Mouse (Mus musculus): ENCODE measurements around the gene Ptprn. TPM values are rescaled to one million over a fixed set of nuclear protein-coding genes. Genes with fewer than 3 reads are reported as not detected.

Gene Ptprn
- 0.39 TPM for polyA plus RNA-seq (2017; shearing (Covaris generic))

DNA sequence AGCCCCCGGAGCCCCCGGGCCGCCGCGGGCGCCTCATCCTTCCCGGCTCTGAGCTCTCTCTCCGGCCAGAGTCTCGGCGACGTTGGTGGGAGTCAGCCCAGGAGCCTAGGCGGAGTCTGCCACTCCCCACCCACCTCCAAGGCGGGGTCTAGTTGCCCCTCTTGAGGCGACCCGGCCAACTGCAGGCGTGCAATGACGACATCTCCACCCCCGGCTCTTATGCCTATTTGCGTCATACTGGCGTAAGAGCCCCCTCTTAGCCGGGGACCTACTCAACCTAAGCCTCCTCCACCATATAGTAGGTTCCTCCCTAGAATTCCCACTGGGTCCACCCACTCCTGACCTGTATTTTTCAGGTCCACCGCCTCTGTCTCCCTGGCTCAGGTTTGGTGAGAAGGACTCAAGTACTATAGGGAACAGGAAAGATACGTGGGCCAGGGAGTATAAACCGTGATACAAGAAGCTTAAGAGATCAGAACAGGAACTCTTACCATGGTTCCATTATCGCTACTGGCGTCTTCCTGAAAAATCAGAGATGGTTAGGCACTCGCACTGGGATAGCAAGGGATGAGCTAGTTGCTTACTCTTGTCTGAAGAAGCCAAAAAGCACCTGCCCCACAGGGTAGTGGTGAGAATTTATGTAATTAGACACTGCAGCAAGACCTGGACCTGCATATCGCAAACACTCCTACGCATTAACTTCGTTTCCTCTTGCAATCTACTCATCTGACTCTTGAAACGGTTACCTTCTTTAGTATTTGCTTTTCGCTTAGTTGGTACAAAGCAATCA, at the start of gene Ptprn:
TSS of gene Ptprn (minus strand) at position 412 of the 790 bp plus-strand sequence.

DNA sequence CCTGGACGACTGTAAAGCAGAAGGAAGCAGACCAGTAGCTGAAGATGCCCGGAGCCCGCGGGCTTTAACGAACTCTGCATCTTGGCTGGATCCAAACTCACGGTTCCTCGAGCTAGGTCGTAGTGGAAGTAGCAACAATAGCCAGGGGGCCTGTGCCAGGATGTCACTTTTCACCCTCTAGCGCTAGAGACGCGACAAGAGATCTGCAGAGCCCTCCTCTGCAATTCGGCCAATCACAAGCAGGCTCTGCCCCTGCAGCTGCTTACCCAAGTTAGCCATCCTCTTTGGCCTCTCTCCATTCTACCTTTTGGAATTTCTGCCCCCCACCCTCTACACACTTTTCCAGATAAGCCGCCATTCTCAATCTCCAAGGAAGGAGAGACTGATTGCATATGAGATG, 13.9 kb upstream of the Ptprn start, which contains the start of gene Resp18:
TSS of gene Resp18 (minus strand) at position 188 of the 400 bp plus-strand sequence.

DNA sequence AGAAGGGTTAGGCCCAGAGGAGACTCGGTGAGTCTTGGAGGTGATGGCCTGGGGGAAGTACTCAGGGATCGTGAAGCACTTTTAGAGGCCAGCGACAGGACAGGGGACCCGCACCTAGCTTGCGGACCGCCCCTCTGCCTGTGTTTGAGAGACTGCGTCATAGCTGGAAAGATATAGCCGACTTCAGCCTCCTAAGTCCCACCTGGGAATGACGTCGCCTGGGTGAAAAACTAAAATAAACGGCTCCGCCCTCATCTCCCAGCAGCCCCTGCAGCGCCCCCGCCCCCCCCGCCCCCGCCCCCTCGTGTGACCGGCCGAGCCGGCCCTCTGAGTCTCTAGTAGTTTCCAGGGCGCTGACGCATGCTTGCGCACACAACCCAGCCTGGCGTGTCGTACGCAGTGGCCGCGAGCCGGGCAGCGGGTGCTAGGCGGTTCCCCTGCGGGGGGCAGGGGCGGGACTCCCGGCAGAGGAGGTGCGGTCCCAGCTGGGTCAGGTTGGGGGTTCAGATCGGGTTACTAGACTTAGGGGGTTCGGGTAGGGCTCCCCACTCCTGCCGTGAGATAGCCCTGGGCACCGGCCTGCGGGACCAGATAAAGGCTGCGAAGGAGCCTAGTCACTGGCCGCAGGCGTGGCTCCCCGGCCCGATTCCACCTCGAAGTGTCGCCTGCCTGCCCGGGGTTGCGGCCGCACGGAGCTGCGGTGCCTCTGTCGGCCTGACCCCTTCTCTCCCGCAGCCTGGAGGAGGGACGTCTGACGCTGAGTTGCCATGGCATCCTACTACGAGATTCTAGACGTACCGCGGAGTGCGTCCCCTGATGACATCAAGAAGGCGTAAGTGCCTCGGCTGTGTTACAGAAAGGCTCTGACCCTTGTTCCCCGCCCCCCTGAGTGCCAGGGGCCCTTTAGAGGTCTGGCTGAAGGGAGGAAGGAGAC, 27.9 kb downstream of the Ptprn start, which contains the start of gene Dnajb2:
TSS of gene Dnajb2 (plus strand) at position 290 of the 934 bp plus-strand sequence.

DNA sequence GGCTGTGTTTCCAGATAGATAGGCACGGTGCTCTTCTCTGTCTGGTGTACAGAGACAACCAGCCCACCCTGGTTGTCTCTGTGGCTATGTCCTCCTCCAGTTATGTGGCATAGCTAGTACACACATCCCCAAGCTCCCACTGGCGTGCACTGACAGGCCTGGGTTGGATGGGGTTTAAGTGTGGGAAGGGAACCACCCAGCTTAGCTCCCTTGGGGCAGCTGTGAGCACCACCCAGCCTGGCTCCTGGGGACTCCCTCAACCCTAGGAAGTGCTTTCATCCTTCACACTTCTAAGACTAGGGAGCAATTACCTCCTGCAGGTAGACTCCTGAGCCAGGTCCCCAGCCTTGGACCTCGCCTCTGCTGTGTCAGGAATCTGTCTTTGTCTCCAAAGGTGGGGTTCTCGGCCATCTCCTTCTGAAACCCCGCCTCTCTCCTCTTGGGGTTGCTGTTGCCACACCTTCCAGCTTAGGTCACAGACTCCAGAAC, 32.6 kb downstream of the Ptprn start, which contains the start of gene A630095N17Rik:
TSS of gene A630095N17Rik (minus strand) at position 439 of the 489 bp plus-strand sequence.

DNA sequence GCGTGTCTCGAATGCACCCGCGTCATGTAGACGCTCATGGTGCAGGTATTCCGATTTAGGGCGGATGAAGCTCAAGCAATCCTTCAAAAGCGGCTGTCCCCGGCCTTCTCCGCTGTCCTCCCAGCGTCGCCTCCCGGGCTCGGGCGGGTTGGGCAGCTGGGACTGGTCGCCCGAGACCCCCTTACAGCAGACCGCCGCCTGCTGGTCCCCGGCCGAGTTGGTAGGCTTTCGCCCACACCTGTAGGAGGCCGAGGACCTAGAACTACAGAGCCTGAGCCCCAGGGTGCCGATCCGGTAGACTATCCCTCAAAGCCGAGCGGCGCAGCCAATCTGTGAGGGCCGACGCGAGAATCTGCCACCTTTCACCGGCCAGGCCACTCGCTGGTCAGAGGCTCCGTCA, 44.8 kb downstream of the Ptprn start, which contains the start of gene Tuba4a:
TSS of gene Tuba4a (minus strand) at position 335 of the 400 bp plus-strand sequence.

DNA sequence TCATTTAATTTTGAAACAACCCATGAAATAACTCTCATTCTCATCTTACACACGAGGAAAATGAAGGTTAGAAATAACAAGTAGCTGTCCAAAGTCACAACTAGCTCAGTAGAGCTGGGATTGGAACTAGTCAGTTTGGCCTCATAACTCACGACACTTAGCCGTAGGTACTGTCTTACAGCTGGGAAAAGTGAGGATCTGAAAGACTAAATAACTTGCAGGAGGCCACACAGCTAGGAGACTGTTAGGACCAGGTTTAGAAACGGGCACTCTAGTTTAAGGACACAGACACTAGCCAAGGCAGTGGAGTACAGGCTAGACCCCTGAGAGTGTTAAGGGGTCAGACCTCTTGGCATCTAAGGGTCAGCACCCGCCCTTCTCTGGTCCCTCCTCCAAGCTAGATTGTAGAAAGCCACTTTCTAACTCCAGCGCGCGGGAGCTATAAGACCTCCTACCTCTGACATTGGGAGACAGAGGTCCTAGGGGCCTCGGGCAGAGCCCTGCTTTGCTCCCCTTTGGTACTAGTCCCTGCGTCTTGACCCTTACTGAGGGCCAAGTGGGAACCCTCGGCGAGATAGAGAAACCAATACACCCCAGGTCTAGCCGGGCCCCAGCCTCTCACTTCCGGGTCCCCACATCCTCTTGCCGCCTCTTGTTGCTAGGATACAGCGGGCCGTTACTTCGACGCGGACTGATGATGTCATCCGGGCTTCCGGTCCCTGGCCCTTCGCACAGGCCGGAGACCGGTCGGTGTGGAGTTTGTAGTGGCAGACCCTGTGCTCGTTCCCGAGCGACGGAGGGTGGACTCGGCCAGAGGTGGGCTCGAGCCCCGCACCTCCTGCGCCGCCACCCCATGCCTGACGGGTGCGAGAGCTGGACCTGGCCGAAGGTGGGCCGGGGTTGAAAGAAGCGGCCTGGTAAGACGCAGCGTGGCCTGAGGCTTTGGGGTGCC, 53.9 kb downstream of the Ptprn start, which contains the start of the genes Glb1l and Stk16:
TSS of gene Glb1l (minus strand) at position 678 of the 952 bp plus-strand sequence.
TSS of gene Stk16 (plus strand) at position 703 of the 952 bp plus-strand sequence.

Other genes starting within 250 kb of the Ptprn start
- 8.8 TPM for gene Nhej1, start 139.3 kb downstream of the Ptprn start, polyA plus RNA-seq (2017; shearing (Covaris generic))
- 0.61 TPM for gene Slc23a3, start 130.6 kb downstream of the Ptprn start, polyA plus RNA-seq (2017; shearing (Covaris generic))
- gene Cnppd1, start 121.8 kb downstream of the Ptprn start, polyA plus RNA-seq (2017; shearing (Covaris generic)), result 211 TPM
- gene Retreg2, start 121.7 kb downstream of the Ptprn start, polyA plus RNA-seq (2017; shearing (Covaris generic)), result 102 TPM
- gene Zfand2b, start 95.9 kb downstream of the Ptprn start, polyA plus RNA-seq (2017; shearing (Covaris generic)), result 85.3 TPM
- 5.2 TPM for gene Abcb6, start 84.1 kb downstream of the Ptprn start, polyA plus RNA-seq (2017; shearing (Covaris generic))
- 32.7 TPM for gene Ankzf1, start 72.4 kb downstream of the Ptprn start, polyA plus RNA-seq (2017; shearing (Covaris generic))
- 38.6 TPM for gene Atg9a, start 72.3 kb downstream of the Ptprn start, polyA plus RNA-seq (2017; shearing (Covaris generic))
- 6.1 TPM for gene Glb1l, start 53.7 kb downstream of the Ptprn start, polyA plus RNA-seq (2017; shearing (Covaris generic))
- 71.7 TPM for gene Stk16, start 53.7 kb downstream of the Ptprn start, polyA plus RNA-seq (2017; shearing (Covaris generic))
- gene Tuba4a, start 44.6 kb downstream of the Ptprn start, polyA plus RNA-seq (2017; shearing (Covaris generic)), result 162 TPM
- not detected for gene A630095N17Rik, start 32.4 kb downstream of the Ptprn start, polyA plus RNA-seq (2017; shearing (Covaris generic))
- 61.6 TPM for gene Dnajb2, start 28.1 kb downstream of the Ptprn start, polyA plus RNA-seq (2017; shearing (Covaris generic))
- gene Resp18, start 13.9 kb upstream of the Ptprn start, polyA plus RNA-seq (2017; shearing (Covaris generic)), result not detected
- 53.1 TPM for gene Dnpep, start 53.5 kb upstream of the Ptprn start, polyA plus RNA-seq (2017; shearing (Covaris generic))
- not detected for gene Des, start 95.8 kb upstream of the Ptprn start, polyA plus RNA-seq (2017; shearing (Covaris generic))
- 0.36 TPM for gene Speg, start 110.8 kb upstream of the Ptprn start, polyA plus RNA-seq (2017; shearing (Covaris generic))
- gene Gmppa, start 171.4 kb upstream of the Ptprn start, polyA plus RNA-seq (2017; shearing (Covaris generic)), result 73.3 TPM
- gene Asic4, start 185.9 kb upstream of the Ptprn start, polyA plus RNA-seq (2017; shearing (Covaris generic)), result not detected
- gene Chpf, start 214.8 kb upstream of the Ptprn start, polyA plus RNA-seq (2017; shearing (Covaris generic)), result 36.0 TPM
- gene Tmem198, start 215.0 kb upstream of the Ptprn start, polyA plus RNA-seq (2017; shearing (Covaris generic)), result 1.9 TPM
- gene Obsl1, start 241.9 kb upstream of the Ptprn start, polyA plus RNA-seq (2017; shearing (Covaris generic)), result not detected
- gene Inha, start 242.6 kb upstream of the Ptprn start, polyA plus RNA-seq (2017; shearing (Covaris generic)), result not detected